Mouse (Mus musculus): Measurements from ENCODE around the gene Gcnt4. TPM values are rescaled to one million over a fixed set of nuclear protein-coding genes. Genes with fewer than 3 reads are reported as not detected.

The Gcnt4 gene
- total RNA-seq (2014; fragmentation: Nextera tagmentation) (not detected in 2 replicates), total RNA-seq (2017) (0.06 and 0.11 TPM in 2 replicates), polyA plus RNA-seq (2012) (not detected in 2 replicates)

DNA sequence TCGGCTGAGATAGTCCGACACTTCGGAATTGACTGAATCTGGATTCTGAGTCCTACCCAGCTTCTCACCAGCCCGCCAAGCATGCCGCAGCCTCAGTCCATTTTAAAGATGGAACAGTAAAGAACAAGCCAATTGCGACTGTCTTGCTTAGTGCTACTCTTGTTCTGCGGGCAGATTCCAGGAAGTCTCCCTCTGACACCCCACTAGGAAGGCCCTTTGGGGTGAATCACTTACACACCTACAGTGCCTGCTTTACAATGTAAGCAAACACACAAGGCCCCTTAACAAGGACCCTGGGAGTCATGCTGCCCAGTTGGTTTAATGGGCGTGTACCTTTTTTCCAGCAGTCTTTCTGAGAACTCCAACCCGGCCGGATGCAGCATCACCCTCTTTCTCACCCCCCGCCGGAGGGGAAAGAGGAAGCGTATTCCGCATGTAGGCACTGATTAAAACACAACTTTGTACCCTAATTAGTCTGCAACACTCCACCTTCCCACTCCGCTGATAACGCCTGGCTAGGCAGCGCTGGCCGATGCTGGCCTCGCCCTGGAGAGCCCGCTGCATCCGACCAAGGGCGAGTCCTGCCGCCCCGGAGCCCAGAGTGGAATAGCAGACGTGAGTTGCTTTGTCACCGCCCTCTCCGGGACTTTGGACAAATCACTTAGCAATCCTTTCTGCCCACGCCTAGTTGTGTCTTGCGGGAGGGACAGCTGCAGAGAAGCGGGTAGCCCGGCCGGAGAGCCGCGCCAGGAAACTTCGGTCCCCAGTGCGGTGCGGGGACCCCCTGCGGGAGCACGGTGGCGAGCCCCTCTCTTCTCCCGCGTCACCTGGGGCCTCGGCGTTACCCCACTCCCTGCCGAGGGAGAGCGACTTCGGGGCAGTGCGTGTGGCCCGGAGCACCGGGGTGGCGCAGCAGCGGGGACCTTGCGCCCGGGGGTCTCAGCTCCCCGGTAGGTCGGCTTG, at the start of gene Gcnt4:
TSS of gene Gcnt4 (plus strand) at position 691 of the 963 bp plus-strand sequence.
- no peak for DNase-seq (ENCODE audit: low spot score)
- Histone ChIP-seq H3K27me3 (ENCODE audit: insufficient read depth, low read length) (peaks cover 2% of the 10 kb centered on the region; the same call in 1 of the 2 replicates), H3K4me1 (ENCODE audit: insufficient read depth, low read depth, low read length) (0 out of 2 replicates have a peak, but pooled peaks cover 3% of the 10 kb centered on the region), H3K9me3 (replicated peaks) (peaks cover 8% of the 10 kb centered on the region), H3K4me3 (ENCODE audit: low read depth, low read length) (no peak within 1 kb of the TSS; the same call in 1 of the 2 replicates), H3K36me3 (replicated peaks) (no peaks in the 10 kb centered on the region)
- TF ChIP-seq GATA2 (IDR thresholded peaks at IDR 0.05; ENCODE audit: borderline replicate concordance, low read depth, low read length) (no peak), POLR2AphosphoS5 (IDR thresholded peaks at IDR 0.05; ENCODE audit: insufficient replicate concordance, low read depth, low read length) (no peak), TAL1 (conservative IDR thresholded peaks at IDR 0.05; ENCODE audit: low read depth, low read length) (no peak), GATA1 (IDR thresholded peaks at IDR 0.05; ENCODE audit: borderline replicate concordance, low read length) (no peak), CTCF (IDR thresholded peaks at IDR 0.05; ENCODE audit: low read depth, low read length) (no peak)
- ATAC-seq (ENCODE audit: extremely low read depth, insufficient number of reproducible peaks, low FRiP score, poor library complexity, severe bottlenecking), result no peak

DNA sequence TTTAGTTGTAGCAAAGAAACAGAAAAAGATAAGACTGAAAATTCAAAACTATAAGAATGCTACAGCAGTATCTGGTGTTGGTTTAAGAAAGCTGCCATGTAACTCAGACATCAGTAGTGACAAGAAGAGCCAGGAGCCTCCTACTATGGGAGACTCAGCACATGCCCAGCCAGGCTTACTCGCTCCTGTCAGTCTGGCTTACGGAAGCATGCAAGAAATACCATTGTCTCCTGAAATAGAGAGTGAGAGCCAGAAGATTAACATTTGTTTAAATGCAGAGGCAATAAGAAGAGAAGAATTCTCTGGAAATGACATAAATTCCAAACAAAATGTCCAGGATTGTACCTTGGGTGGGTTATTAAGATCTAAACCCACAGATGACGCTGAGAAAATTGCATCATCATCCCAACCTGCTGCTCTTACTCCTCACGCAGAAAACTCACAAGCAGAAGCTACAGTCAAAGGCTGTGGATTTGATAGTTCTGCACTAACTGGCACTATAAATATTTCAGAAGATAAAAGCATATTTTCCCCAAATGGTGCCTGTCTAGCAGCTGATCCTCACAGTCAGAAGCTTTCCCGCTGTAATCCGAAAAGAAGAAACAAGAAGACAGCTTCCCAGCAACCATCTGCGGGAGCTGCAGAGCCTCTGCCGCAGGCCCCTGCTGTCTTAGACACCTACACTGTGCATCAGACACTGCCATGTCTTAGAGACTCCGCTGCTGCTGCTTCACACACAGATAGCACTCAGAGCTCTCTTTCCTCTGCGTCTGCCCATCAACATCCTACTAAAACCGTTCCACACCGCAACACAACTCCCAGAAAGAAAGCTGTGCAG, 46.0 kb upstream of the Gcnt4 start:
- Histone ChIP-seq H3K4me3 (ENCODE audit: low read depth, low read length) (no peak overlapping the region), H3K9me3 (replicated peaks) (no peaks in the 10 kb centered on the region), H3K27me3 (ENCODE audit: insufficient read depth, low read length) (peaks cover 2% of the 10 kb centered on the region; the same call in 1 of the 2 replicates), H3K4me1 (ENCODE audit: insufficient read depth, low read depth, low read length) (no peaks in the 10 kb centered on the region), H3K36me3 (replicated peaks) (no peaks in the 10 kb centered on the region)
- no peak for TF ChIP-seq CTCF (IDR thresholded peaks at IDR 0.05; ENCODE audit: low read depth, low read length)
- TF ChIP-seq POLR2AphosphoS5 (IDR thresholded peaks at IDR 0.05; ENCODE audit: insufficient replicate concordance, low read depth, low read length), result no peak
- no peak for TF ChIP-seq GATA1 (IDR thresholded peaks at IDR 0.05; ENCODE audit: borderline replicate concordance, low read length)
- TF ChIP-seq GATA2 (IDR thresholded peaks at IDR 0.05; ENCODE audit: borderline replicate concordance, low read depth, low read length), result no peak
- TF ChIP-seq TAL1 (conservative IDR thresholded peaks at IDR 0.05; ENCODE audit: low read depth, low read length), result no peak
- DNase-seq (ENCODE audit: low spot score), result no peak
- ATAC-seq (ENCODE audit: extremely low read depth, insufficient number of reproducible peaks, low FRiP score, poor library complexity, severe bottlenecking), result no peak

DNA sequence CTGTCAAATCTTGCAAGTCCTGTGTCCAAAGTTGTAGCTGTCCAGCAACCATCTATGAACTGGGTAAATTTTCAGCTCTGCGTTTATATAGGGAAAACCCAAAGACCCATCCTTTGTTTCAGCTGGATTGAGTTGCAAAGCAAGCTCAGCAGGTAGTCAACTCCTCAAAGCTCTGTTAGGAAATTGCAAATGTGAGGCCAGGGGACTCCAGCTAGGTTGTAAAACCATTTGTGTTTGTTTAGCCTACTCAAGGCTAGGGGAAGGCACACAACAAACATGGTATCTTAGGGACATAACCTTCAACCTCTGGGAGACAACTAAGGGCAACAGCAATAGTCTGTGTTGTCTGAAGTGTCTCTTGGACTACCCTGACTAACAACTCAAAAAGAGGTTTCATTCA, 40.0 kb upstream of the Gcnt4 start:
- no peaks in the 10 kb centered on the region for H3K27me3 ChIP-seq (ENCODE audit: insufficient read depth, low read length)
- no peaks in the 10 kb centered on the region for H3K36me3 ChIP-seq (replicated peaks)
- no peak for ATAC-seq (ENCODE audit: extremely low read depth, insufficient number of reproducible peaks, low FRiP score, poor library complexity, severe bottlenecking)
- TF ChIP-seq CTCF (IDR thresholded peaks at IDR 0.05; ENCODE audit: low read depth, low read length) (no peak), TAL1 (conservative IDR thresholded peaks at IDR 0.05; ENCODE audit: low read depth, low read length) (no peak), GATA2 (IDR thresholded peaks at IDR 0.05; ENCODE audit: borderline replicate concordance, low read depth, low read length) (no peak), POLR2AphosphoS5 (IDR thresholded peaks at IDR 0.05; ENCODE audit: insufficient replicate concordance, low read depth, low read length) (no peak), GATA1 (IDR thresholded peaks at IDR 0.05; ENCODE audit: borderline replicate concordance, low read length) (no peak)
- no peaks in the 10 kb centered on the region for H3K4me1 ChIP-seq (ENCODE audit: insufficient read depth, low read depth, low read length)
- H3K4me3 ChIP-seq (ENCODE audit: low read depth, low read length), result no peak overlapping the region
- DNase-seq (ENCODE audit: low spot score), result no peak
- H3K9me3 ChIP-seq (replicated peaks), result no peaks in the 10 kb centered on the region

DNA sequence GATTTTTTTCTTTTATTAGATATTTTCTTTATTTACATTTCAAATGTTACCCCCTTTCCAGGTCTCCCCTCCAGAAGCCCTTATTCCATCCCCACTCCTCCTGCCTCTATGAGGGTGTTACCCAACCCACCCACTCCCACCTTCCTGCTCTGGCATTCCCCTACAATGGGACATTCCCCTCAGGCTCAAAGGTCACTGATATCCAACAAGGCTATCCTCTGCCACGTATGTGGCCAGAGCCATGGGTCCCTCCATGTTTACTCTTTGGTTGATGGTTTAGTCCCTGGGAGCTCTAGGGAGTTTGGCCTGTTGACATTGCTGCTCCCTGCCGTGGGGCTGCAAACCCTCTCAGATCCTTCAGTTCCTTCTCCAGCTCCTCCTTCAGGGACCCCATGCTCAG, 34.5 kb upstream of the Gcnt4 start:
- ATAC-seq (ENCODE audit: extremely low read depth, insufficient number of reproducible peaks, low FRiP score, poor library complexity, severe bottlenecking) (no peak), DNase-seq (ENCODE audit: low spot score) (no peak)
- TF ChIP-seq POLR2AphosphoS5 (IDR thresholded peaks at IDR 0.05; ENCODE audit: insufficient replicate concordance, low read depth, low read length), result no peak
- TF ChIP-seq TAL1 (conservative IDR thresholded peaks at IDR 0.05; ENCODE audit: low read depth, low read length), result no peak
- TF ChIP-seq GATA2 (IDR thresholded peaks at IDR 0.05; ENCODE audit: borderline replicate concordance, low read depth, low read length), result no peak
- TF ChIP-seq GATA1 (IDR thresholded peaks at IDR 0.05; ENCODE audit: borderline replicate concordance, low read length), result no peak
- no peak for TF ChIP-seq CTCF (IDR thresholded peaks at IDR 0.05; ENCODE audit: low read depth, low read length)
- H3K27me3 ChIP-seq (ENCODE audit: insufficient read depth, low read length), result peaks cover 13% of the 10 kb centered on the region
- no peak overlapping the region for H3K4me3 ChIP-seq (ENCODE audit: low read depth, low read length)
- no peaks in the 10 kb centered on the region for H3K4me1 ChIP-seq (ENCODE audit: insufficient read depth, low read depth, low read length)
- H3K9me3 ChIP-seq (replicated peaks), result no peaks in the 10 kb centered on the region
- H3K36me3 ChIP-seq (replicated peaks), result no peaks in the 10 kb centered on the region

DNA sequence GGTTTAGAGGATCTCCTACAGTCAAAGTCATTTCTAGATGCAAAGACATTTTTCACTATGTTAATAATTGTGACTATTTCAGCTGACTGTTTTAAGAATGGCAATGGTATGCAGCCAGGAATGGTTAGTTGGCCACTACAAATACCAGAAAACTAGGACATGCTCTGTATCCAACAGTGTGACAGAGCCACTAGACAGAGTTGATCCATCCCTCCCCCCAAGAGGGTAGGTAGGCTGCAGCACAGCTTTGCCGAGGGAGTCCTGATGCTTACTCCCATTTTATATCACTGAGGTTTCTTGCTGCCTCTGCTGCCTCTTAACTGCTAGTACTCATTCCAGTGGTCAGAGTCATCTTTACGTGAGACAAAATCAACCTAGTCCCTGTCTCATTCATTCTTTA, 29.3 kb upstream of the Gcnt4 start:
- Histone ChIP-seq H3K27me3 (ENCODE audit: insufficient read depth, low read length) (peaks cover 10% of the 10 kb centered on the region), H3K4me3 (ENCODE audit: low read depth, low read length) (no peak overlapping the region), H3K4me1 (ENCODE audit: insufficient read depth, low read depth, low read length) (no peaks in the 10 kb centered on the region), H3K9me3 (replicated peaks) (no peaks in the 10 kb centered on the region), H3K36me3 (replicated peaks) (no peaks in the 10 kb centered on the region)
- DNase-seq (ENCODE audit: low spot score) (no peak), ATAC-seq (ENCODE audit: extremely low read depth, insufficient number of reproducible peaks, low FRiP score, poor library complexity, severe bottlenecking) (no peak)
- no peak for TF ChIP-seq GATA1 (IDR thresholded peaks at IDR 0.05; ENCODE audit: borderline replicate concordance, low read length)
- no peak for TF ChIP-seq TAL1 (conservative IDR thresholded peaks at IDR 0.05; ENCODE audit: low read depth, low read length)

DNA sequence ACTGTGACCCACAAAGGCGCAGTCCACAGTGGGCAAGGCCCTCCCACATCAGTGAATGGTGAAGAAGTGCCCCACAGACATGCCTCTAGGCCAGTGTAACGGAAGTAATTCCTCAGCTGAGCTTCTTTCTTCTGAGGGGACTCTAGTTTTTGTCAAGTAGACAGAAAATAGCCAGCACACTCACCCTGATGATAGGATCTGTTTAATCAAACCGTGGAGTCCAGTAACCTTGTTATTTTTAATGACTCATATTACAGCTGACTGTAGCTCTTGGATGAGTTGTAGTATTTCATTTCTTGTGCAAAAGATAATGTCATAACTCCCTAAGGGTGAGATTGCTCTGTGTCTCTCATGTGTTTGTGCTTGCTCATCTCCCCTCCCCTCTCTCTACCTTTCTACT, 17.8 kb upstream of the Gcnt4 start:
- TF ChIP-seq POLR2AphosphoS5 (IDR thresholded peaks at IDR 0.05; ENCODE audit: insufficient replicate concordance, low read depth, low read length) (no peak), TAL1 (conservative IDR thresholded peaks at IDR 0.05; ENCODE audit: low read depth, low read length) (no peak), CTCF (IDR thresholded peaks at IDR 0.05; ENCODE audit: low read depth, low read length) (no peak), GATA1 (IDR thresholded peaks at IDR 0.05; ENCODE audit: borderline replicate concordance, low read length) (no peak), GATA2 (IDR thresholded peaks at IDR 0.05; ENCODE audit: borderline replicate concordance, low read depth, low read length) (no peak)
- H3K4me1 ChIP-seq (ENCODE audit: insufficient read depth, low read depth, low read length), result no peaks in the 10 kb centered on the region

More for the DNA sequence above, 17.8 kb upstream of the Gcnt4 start:
- Histone ChIP-seq H3K36me3 (replicated peaks) (no peaks in the 10 kb centered on the region), H3K4me3 (ENCODE audit: low read depth, low read length) (no peak overlapping the region), H3K9me3 (replicated peaks) (no peaks in the 10 kb centered on the region), H3K27me3 (ENCODE audit: insufficient read depth, low read length) (peaks cover 8% of the 10 kb centered on the region; the same call in 1 of the 2 replicates)
- ATAC-seq (ENCODE audit: extremely low read depth, insufficient number of reproducible peaks, low FRiP score, poor library complexity, severe bottlenecking), result no peak
- no peak for DNase-seq (ENCODE audit: low spot score)

All from G1E (cell line).